Mouse (Mus musculus) cortical plate, adult 2 months (tissue): ENCODE results near the gene Slc6a1.

ENCODE experiments used
- CTCF ChIP-seq: fragments of 200-500 bp; IDR thresholded peaks from 2 replicates; pipeline ENCODE4 v1.5.1; 2011; ENCODE audit warnings: mild to moderate bottlenecking, control low read depth, low read length; ENCODE audit not compliant: insufficient read depth; ENCODE audit errors: extremely low read depth
- POLR2A ChIP-seq: fragments of 200-500 bp; IDR thresholded peaks from 2 replicates; pipeline ENCODE4 v1.6.1; 2011; ENCODE audit warnings: mild to moderate bottlenecking, low read length, control low read depth; ENCODE audit not compliant: insufficient read depth; ENCODE audit errors: extremely low read depth

DNA sequence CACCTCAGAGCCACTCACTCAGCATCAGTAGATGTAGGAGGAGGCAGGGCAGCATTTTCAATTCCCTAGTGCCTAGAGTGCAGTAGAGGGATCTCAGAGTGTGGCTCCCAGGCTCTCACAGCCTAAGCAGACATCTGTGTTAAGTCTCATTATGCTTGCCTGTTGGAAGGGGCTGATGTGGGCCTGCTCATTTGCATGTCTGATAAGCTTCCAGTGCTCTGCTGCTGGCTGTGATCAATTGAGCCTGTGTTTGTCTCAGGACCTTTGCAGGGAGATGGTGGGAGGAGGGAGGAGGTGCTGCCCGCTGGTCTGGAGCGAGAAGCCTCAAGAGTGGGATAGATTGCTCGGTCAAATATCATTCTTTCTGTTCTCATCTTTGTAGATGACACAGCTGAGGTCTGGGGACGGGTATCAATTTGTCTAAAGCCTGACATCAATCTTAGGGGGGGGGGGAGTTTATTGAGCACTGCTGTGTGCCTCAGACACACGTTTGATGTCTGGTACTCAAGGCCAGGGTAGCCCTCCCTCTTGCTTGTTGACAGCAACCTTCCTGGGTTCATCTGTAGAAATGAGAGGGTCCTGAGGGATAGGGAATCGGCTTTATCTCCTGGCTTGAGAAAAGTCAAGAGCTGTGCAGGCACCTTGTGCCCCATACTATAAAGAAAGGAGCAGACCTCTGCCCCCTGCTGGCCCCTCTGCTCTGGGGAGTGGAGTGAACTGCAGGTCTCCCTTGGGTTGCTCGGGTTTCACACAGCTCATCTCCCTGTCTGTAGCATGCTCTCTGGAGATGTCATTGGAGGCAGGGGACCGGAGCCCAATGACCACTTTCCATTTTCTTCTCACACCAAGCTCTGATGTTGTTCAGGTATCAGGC is 47.4 kb downstream of the Slc6a1 start:
- TF ChIP-seq CTCF, result no peak
- no peak for TF ChIP-seq POLR2A
